Mouse (Mus musculus) CH12.LX (cell line): ENCODE measurements at regions not wholly inside any gene's neighbourhood (a gene's known extent, or its start where the extent isn't known, plus 50 kb on each side); places are given as distances from the start of the nearest gene placed in this dataset.

ENCODE experiments used
- DNase-seq: peaks from one replicate; pipeline ENCODE4 v3.0.0-alpha.2; 2013; ENCODE audit errors: extremely low read depth
- H3K27ac ChIP-seq: 2 replicates; pipeline ENCODE4 v1.5.1; 2012; ENCODE audit warnings: low read depth, mild to moderate bottlenecking, control low read depth, moderate library complexity; ENCODE audit not compliant: insufficient read depth
- H3K27me3 ChIP-seq: replicated peaks from 2 replicates; pipeline ENCODE3; 2012; ENCODE audit warnings: inconsistent platforms
- H3K36me3 ChIP-seq, 2 experiments: replicated peaks in 1 of 2; 2 replicates each; pipeline versions ENCODE3 to v1.6.1; 2012; ENCODE audit warnings: inconsistent platforms in 1 of 2, low read length in 1 of 2, mild to moderate bottlenecking in 1 of 2, mixed read lengths in 1 of 2, moderate library complexity in 1 of 2; ENCODE audit not compliant: control insufficient read depth in 1 of 2, insufficient read depth in 1 of 2
- H3K4me1 ChIP-seq, 2 experiments: 2 replicates each; pipeline ENCODE4 v1.6.1; 2012; ENCODE audit warnings: inconsistent platforms in 1 of 2, moderate library complexity in 1 of 2; ENCODE audit not compliant: insufficient read depth in 2 of 2, control insufficient read depth in 1 of 2
- H3K4me2 ChIP-seq: 2 replicates; pipeline ENCODE4 v1.6.1; 2012; ENCODE audit warnings: low read depth, mild to moderate bottlenecking, control low read depth; ENCODE audit not compliant: poor library complexity, insufficient read depth, severe bottlenecking
- H3K4me3 ChIP-seq, 3 experiments: fragments of 150-350 bp in 1 of 3; sonication (generic) in 1 of 3; replicated peaks in 1 of 3; 2 replicates each; pipeline versions ENCODE3 to v1.5.1; 2011 to 2012; ENCODE audit warnings: low read depth in 2 of 3, low read length in 2 of 3, mild to moderate bottlenecking in 2 of 3, moderate library complexity in 2 of 3, control low read depth in 1 of 3, improper control_type of control experiment in 1 of 3, inconsistent platforms in 1 of 3, mixed read lengths in 1 of 3; ENCODE audit not compliant: poor library complexity in 1 of 3
- H3K79me2 ChIP-seq: replicated peaks from 2 replicates; pipeline ENCODE4 v1.6.1; 2012; ENCODE audit warnings: mild to moderate bottlenecking, moderate library complexity; ENCODE audit not compliant: control insufficient read depth, poor library complexity, insufficient read depth, severe bottlenecking; ENCODE audit errors: extremely low read depth
- H3K9ac ChIP-seq: 2 replicates; pipeline ENCODE4 v1.6.1; 2012; ENCODE audit warnings: low read depth, mild to moderate bottlenecking, control low read depth, moderate library complexity; ENCODE audit not compliant: insufficient read depth
- H3K9me3 ChIP-seq: replicated peaks from 2 replicates; pipeline ENCODE3; 2012; ENCODE audit warnings: low read length, inconsistent platforms, mixed read lengths
- BHLHE40 ChIP-seq: IDR thresholded peaks from 2 replicates; pipeline ENCODE4 v1.6.1; 2011; ENCODE audit warnings: mild to moderate bottlenecking, low read depth, low read length, improper control_type of control experiment
- CHD1 ChIP-seq: IDR thresholded peaks from 2 replicates; pipeline ENCODE4 v1.6.1; 2012; ENCODE audit warnings: low read depth, low read length, improper control_type of control experiment, inconsistent platforms
- CHD2 ChIP-seq: IDR thresholded peaks from 2 replicates; pipeline ENCODE4 v1.6.1; 2011; ENCODE audit warnings: low read length, improper control_type of control experiment
- E2F4 ChIP-seq: IDR thresholded peaks from 2 replicates; pipeline ENCODE4 v1.6.1; 2011; ENCODE audit warnings: low read depth, low read length, improper control_type of control experiment; ENCODE audit not compliant: insufficient replicate concordance
- EP300 ChIP-seq: IDR thresholded peaks from 2 replicates; pipeline ENCODE4 v1.6.1; 2011; ENCODE audit warnings: low read length, improper control_type of control experiment
- HCFC1 ChIP-seq: IDR thresholded peaks from 2 replicates; pipeline ENCODE4 v1.6.1; 2012; ENCODE audit warnings: low read depth, mild to moderate bottlenecking, inconsistent platforms, low read length, improper control_type of control experiment
- IRF4 ChIP-seq: IDR thresholded peaks from 2 replicates; pipeline ENCODE4 v1.6.1; 2014; ENCODE audit warnings: low read depth, mild to moderate bottlenecking, inconsistent platforms, low read length, improper control_type of control experiment
- JUN ChIP-seq: IDR thresholded peaks from 2 replicates; pipeline ENCODE4 v1.6.1; 2011; ENCODE audit warnings: low read depth, mild to moderate bottlenecking, low read length, improper control_type of control experiment, moderate library complexity; ENCODE audit not compliant: insufficient read depth
- JUND ChIP-seq: conservative IDR thresholded peaks from 2 replicates; pipeline ENCODE4 v1.6.1; 2011; ENCODE audit warnings: low read depth, low read length, improper control_type of control experiment
- MAZ ChIP-seq: IDR thresholded peaks from 2 replicates; pipeline ENCODE4 v1.6.1; 2012; ENCODE audit warnings: low read depth, mild to moderate bottlenecking, inconsistent platforms, low read length, improper control_type of control experiment, moderate library complexity
- NELFE ChIP-seq: IDR thresholded peaks from 2 replicates; pipeline ENCODE4 v1.6.1; 2011; ENCODE audit warnings: low read depth, low read length, improper control_type of control experiment
- POLR2A ChIP-seq: IDR thresholded peaks from 2 replicates; pipeline ENCODE4 v1.6.1; 2011; ENCODE audit warnings: low read depth, mild to moderate bottlenecking, improper control_type of control experiment, low read length
- POLR2AphosphoS2 ChIP-seq: IDR thresholded peaks from 2 replicates; pipeline ENCODE4 v1.6.1; 2011; ENCODE audit warnings: low read depth, low read length, improper control_type of control experiment
- TBP ChIP-seq: conservative IDR thresholded peaks from 2 replicates; pipeline ENCODE4 v1.6.1; 2011; ENCODE audit warnings: low read depth, low read length, improper control_type of control experiment
- TCF12 ChIP-seq: IDR thresholded peaks from 2 replicates; pipeline ENCODE4 v1.6.1; 2014; ENCODE audit warnings: low read depth, mild to moderate bottlenecking, inconsistent platforms, low read length, improper control_type of control experiment
- UBTF ChIP-seq: IDR thresholded peaks from 2 replicates; pipeline ENCODE4 v1.6.1; 2012; ENCODE audit warnings: low read depth, mild to moderate bottlenecking, inconsistent platforms, low read length, improper control_type of control experiment, moderate library complexity
- USF1 ChIP-seq: IDR thresholded peaks from 2 replicates; pipeline ENCODE4 v1.6.1; 2014; ENCODE audit warnings: low read depth, mild to moderate bottlenecking, inconsistent platforms, low read length, improper control_type of control experiment
- USF2 ChIP-seq: conservative IDR thresholded peaks from 2 replicates; pipeline ENCODE4 v1.6.1; 2011; ENCODE audit warnings: low read depth, low read length, improper control_type of control experiment
- ZKSCAN1 ChIP-seq: IDR thresholded peaks from 2 replicates; pipeline ENCODE4 v1.6.1; 2012; ENCODE audit warnings: low read depth, inconsistent platforms, low read length, improper control_type of control experiment, borderline replicate concordance
- dilution Hi-C: fragments of 300-500 bp; cut with MboI; formaldehyde crosslinking; loops from 2 replicates; pipeline ENCODE4 v1.14.3; 2020; ENCODE audit warnings: low sequenced_read_pairs; ENCODE audit not compliant: extremely low pct_unique_long_range_greater_than_20kb, extremely low pct_ligation_motif_present
- in situ Hi-C: fragments of 300-500 bp; cut with MboI; formaldehyde crosslinking; loops from 3 replicates; pipeline ENCODE4 v1.14.3; 2019; ENCODE audit warnings: low sequenced_read_pairs, low pct_ligation_motif_present, low pct_unique_long_range_greater_than_20kb, mixed read lengths

DNA sequence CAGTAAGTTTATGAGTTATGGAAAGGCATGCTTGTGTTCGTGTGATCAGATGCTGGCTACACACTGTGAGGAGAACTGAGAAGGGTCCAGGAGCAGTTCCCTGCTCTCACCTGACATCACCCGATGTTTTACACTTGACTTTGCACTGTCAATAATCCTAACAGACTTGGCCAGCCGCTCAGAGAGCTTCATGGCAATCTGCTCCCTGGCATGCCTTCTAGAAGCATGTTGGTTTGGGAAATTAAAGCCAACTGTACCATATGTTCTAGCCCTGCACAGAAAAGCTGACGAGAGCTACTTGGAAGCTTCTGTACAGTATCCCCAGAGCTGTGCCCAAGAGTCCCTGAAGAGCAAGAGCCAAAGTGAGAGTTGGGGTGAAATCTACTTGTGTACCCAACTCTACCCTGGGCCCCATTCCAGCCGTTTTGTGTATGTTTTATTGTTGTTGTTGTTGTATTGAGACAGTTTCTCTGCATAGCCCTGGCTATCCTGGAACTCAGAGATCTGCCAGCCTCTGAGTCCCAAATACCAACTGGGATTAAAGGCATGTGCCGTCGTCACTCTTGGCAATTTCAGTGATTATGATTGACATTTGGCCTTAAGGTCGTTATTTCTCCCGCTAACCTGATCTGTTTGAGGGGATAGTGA lies 56.5 kb upstream of the Cnksr3 start:
- Histone ChIP-seq H3K9me3 (peaks cover 2% of the 10 kb centered on the region), H3K9ac (no peak overlapping the region), H3K27me3 (no peaks in the 10 kb centered on the region), H3K79me2 (no peaks in the 10 kb centered on the region), H3K36me3 (no peaks in the 10 kb centered on the region), H3K4me1 (peaks cover 0 to 16% of the 10 kb centered on the region in 2 experiments; a peak in 2 of 4 replicates), H3K4me3 (no peak overlapping the region), H3K27ac (no peak overlapping the region), H3K4me2 (no peak overlapping the region)
- in situ Hi-C loops = no loop called here
- TF ChIP-seq BHLHE40 (no peak), TCF12 (no peak), NELFE (no peak), TBP (no peak), UBTF (no peak), ZKSCAN1 (no peak), IRF4 (no peak), USF1 (no peak), CHD2 (no peak), JUND (no peak), POLR2AphosphoS2 (no peak), USF2 (no peak), E2F4 (no peak), POLR2A (no peak), HCFC1 (no peak)
- dilution Hi-C loops = no loop called here
- DNase-seq = no peak

DNA sequence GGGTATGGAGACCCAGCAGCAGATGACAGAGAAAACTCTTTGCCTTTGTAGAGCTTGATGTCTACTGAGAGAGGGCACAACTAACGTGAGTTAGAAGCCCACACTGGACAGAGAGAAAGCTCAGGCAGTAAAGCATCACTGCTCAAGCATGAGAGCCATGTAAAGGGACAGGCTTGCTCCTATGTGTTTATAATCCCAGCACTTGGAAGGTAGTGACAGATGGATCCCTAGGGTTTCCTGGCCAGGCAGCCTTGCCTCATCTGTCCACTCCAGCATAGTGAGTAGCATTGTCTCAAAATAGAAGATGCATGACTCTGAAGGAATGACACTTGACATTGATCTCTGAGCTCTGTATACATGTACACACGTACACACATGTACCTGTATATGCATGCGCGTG lies 55.9 kb upstream of the Cnksr3 start:
- no peak overlapping the region for H3K9ac ChIP-seq
- no peaks in the 10 kb centered on the region for H3K27me3 ChIP-seq
- DNase-seq = no peak
- in situ Hi-C loops = no loop called here
- H3K4me2 ChIP-seq = no peak overlapping the region
- TF ChIP-seq EP300 = no peak
- TF ChIP-seq USF2 = no peak
- no peak for TF ChIP-seq JUN
- no peak for TF ChIP-seq CHD1
- no peak for TF ChIP-seq IRF4
- TF ChIP-seq MAZ = no peak
- H3K4me3 ChIP-seq = no peak overlapping the region
- H3K79me2 ChIP-seq = no peaks in the 10 kb centered on the region
- peaks cover 0 to 16% of the 10 kb centered on the region in 2 experiments; a peak in 2 of 4 replicates for H3K4me1 ChIP-seq
- peaks cover 5% of the 10 kb centered on the region for H3K9me3 ChIP-seq
- H3K36me3 ChIP-seq = no peaks in the 10 kb centered on the region
- dilution Hi-C loops = no loop called here
- no peak overlapping the region for H3K27ac ChIP-seq
